Comparison of ENCODE assay signal across 19 mouse cellular contexts in genomic region chr3:148429012-148429865, GRCm38 (mm10).
A peak's percentile ranks its signal among the peaks of the same experiment; 100 is the strongest.
DNase-seq lines count a peak whose midpoint lies in the region; ATAC-seq and TF ChIP-seq lines count a peak whose summit lies in the region.
"Had no signal": no experiment of that assay in that cellular context is flagged by ENCODE, and none has a peak within 500 bp of the region (broad histone marks: within the 10 kb centered on the region; RNA-seq: fewer than 3 reads in every experiment).

No protein-coding gene starts in this region.

- H3K36me3 ChIP-seq in forebrain, postnatal 0 days (ENCODE audit: insufficient read depth), result no peaks in the 10 kb centered on the region
- no peaks in the 10 kb centered on the region for H3K36me3 ChIP-seq in forebrain, embryonic 16.5 days (ENCODE audit: control insufficient read depth, insufficient read depth)
- H3K36me3 ChIP-seq: heart, embryonic 12.5 days; kidney, embryonic 15.5 days; limb, embryonic 13.5 days; lung, embryonic 15.5 days; midbrain, embryonic 10.5 days had no signal

- ATAC-seq in forebrain, postnatal 0 days, result peak; percentile 40
- ATAC-seq in forebrain, embryonic 16.5 days, result no peak
- ATAC-seq: CD4-positive, CD25-positive, alpha-beta regulatory T cell, adult 4 months had no signal

- no peak overlapping the region for H3K4me2 ChIP-seq in forebrain, postnatal 0 days (ENCODE audit: low read depth)
- no peak overlapping the region for H3K4me2 ChIP-seq in forebrain, embryonic 16.5 days (ENCODE audit: low read length)
- H3K4me2 ChIP-seq: heart, embryonic 12.5 days; kidney, embryonic 15.5 days; limb, embryonic 13.5 days; lung, embryonic 15.5 days had no signal

- TF ChIP-seq CTCF in forebrain, postnatal 0 days (IDR thresholded peaks at IDR 0.05; ENCODE audit: low read depth), result no peak

- H3K9me3 ChIP-seq in forebrain, postnatal 0 days (ENCODE audit: low read length), result no peaks in the 10 kb centered on the region
- no peaks in the 10 kb centered on the region for H3K9me3 ChIP-seq in forebrain, embryonic 16.5 days (ENCODE audit: control insufficient read depth, low read length)
- H3K9me3 ChIP-seq: heart, embryonic 12.5 days; kidney, embryonic 15.5 days; limb, embryonic 13.5 days; lung, embryonic 15.5 days; midbrain, embryonic 10.5 days had no signal

- H3K4me3 ChIP-seq in forebrain, postnatal 0 days (ENCODE audit: low read depth, low read length), result no peak overlapping the region
- no peak overlapping the region for H3K4me3 ChIP-seq in forebrain, embryonic 16.5 days (replicated peaks; ENCODE audit: low read length)
- H3K4me3 ChIP-seq: heart, embryonic 12.5 days; kidney, embryonic 15.5 days; left cerebral cortex, adult 2 months; limb, embryonic 13.5 days; lung, embryonic 15.5 days; midbrain, embryonic 10.5 days had no signal

- 43% methylated on average over 10 of the region's 10 CpGs for WGBS in forebrain, postnatal 0 days
- 54% methylated on average over 10 of the region's 10 CpGs for WGBS in forebrain, embryonic 16.5 days

- H3K27me3 ChIP-seq in forebrain, postnatal 0 days (ENCODE audit: insufficient read depth, low read length), result peaks cover 3% of the 10 kb centered on the region; the same call in 1 of the 2 replicates
- no peaks in the 10 kb centered on the region for H3K27me3 ChIP-seq in forebrain, embryonic 16.5 days (replicated peaks; ENCODE audit: control insufficient read depth, insufficient read depth, low read length)
- H3K27me3 ChIP-seq: kidney, embryonic 15.5 days; lung, embryonic 15.5 days had no signal

- H3K9ac ChIP-seq in forebrain, postnatal 0 days, result no peak overlapping the region
- no peak overlapping the region for H3K9ac ChIP-seq in forebrain, embryonic 16.5 days (replicated peaks; ENCODE audit: low read depth, low read length)
- H3K9ac ChIP-seq: heart, embryonic 12.5 days; kidney, embryonic 15.5 days; limb, embryonic 13.5 days; lung, embryonic 15.5 days had no signal

- peak; percentile 39 for DNase-seq in forebrain, postnatal 0 days
- DNase-seq in ovary, adult 18-20 months (ENCODE audit: low spot score), result peak; percentile 19
- no peak for DNase-seq in ovary, postnatal 36 days (ENCODE audit: low spot score)
- DNase-seq in adrenal gland, adult 8-10 months, result peak; percentile 45
- peak; percentile 85 for DNase-seq in fat pad, adult 2 months (ENCODE audit: extremely low read depth, low read depth, low spot score)
- DNase-seq in frontal cortex, postnatal 10 days (ENCODE audit: low spot score in 2 of 2), result no peak
- DNase-seq in thymus, postnatal 25 days, result no peak
- DNase-seq: gastrocnemius, postnatal 36 days; heart, postnatal 36 days; spleen, adult 18-20 months; thymus, postnatal 4 days had no signal

- H3K27ac ChIP-seq in forebrain, postnatal 0 days (ENCODE audit: low read depth, low read length), result no peak overlapping the region
- H3K27ac ChIP-seq in forebrain, embryonic 16.5 days (ENCODE audit: low read length), result no peak overlapping the region
- H3K27ac ChIP-seq: kidney, embryonic 15.5 days; left cerebral cortex, adult 2 months; limb, embryonic 13.5 days; lung, embryonic 15.5 days; midbrain, embryonic 10.5 days had no signal

- H3K4me1 ChIP-seq in forebrain, postnatal 0 days (ENCODE audit: insufficient read depth), result peaks cover 6% of the 10 kb centered on the region; the same call in 1 of the 2 replicates
- H3K4me1 ChIP-seq in forebrain, embryonic 16.5 days (replicated peaks; ENCODE audit: control insufficient read depth, insufficient read depth, low read length), result peaks cover 12% of the 10 kb centered on the region

Comparison
In these comparisons a context has a peak if more than half of its experiments do, and no peak if none do; other contexts are left out.
1. DNase-seq: peak in forebrain, postnatal 0 days (single experiment), ovary, adult 18-20 months (single experiment), adrenal gland, adult 8-10 months (single experiment) and fat pad, adult 2 months (single experiment); none in ovary, postnatal 36 days (single experiment), frontal cortex, postnatal 10 days (0 of 2) and thymus, postnatal 25 days (single experiment).